Mouse (Mus musculus): Measurements from ENCODE around the gene Col11a2. TPM values are rescaled to one million over a fixed set of nuclear protein-coding genes. Genes with fewer than 3 reads are reported as not detected.

Gene Col11a2
- total and polyA plus RNA-seq, 3 experiments = 0.89 to 1.8 (median 0.98) TPM

DNA sequence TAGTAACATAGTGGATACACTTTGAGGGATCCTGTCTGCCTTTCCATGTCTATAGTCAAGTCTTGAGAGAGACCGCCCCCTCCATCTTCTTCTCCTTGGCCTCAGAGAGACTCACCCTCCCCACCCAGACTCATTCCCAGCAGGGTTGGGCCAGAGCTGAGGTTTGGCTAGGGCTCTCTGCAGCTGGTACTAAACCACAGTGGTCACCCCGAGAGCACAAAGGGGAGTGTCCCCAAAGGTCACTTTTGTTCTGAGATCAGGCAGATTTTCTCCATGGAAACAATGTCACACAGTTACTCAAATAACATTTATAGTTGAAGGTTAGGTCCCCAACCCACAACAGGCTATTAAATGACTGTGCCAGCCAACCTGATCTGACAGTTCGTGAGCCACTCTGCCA lies 29.6 kb downstream of the Col11a2 start:
- Histone ChIP-seq H3K27ac (no peak overlapping the region), H3K36me3 (ENCODE audit: control insufficient read depth, insufficient read depth, low read length) (no peaks in the 10 kb centered on the region), H3K4me3 (no peak overlapping the region), H3K27me3 (ENCODE audit: control insufficient read depth, insufficient read depth, low read length) (no peaks in the 10 kb centered on the region), H3K4me1 (ENCODE audit: control insufficient read depth, insufficient read depth, low read length) (no peaks in the 10 kb centered on the region), H3K79me2 (replicated peaks; ENCODE audit: control insufficient read depth, insufficient read depth, low read length) (no peaks in the 10 kb centered on the region), H3K9ac (ENCODE audit: low read depth, low read length) (no peak overlapping the region)
- 49% methylated on average over 3 of the region's 3 CpGs for WGBS
- no peak for DNase-seq
- intact Hi-C loops (cut with DNase I) = no loop called here
- TF ChIP-seq CTCF (IDR thresholded peaks at IDR 0.05) (no peak), EP300 (IDR thresholded peaks at IDR 0.05; ENCODE audit: insufficient read depth, low read depth, low read length) (no peak), POLR2A (IDR thresholded peaks at IDR 0.05; ENCODE audit: insufficient read depth, low read depth, low read length) (no peak)

DNA sequence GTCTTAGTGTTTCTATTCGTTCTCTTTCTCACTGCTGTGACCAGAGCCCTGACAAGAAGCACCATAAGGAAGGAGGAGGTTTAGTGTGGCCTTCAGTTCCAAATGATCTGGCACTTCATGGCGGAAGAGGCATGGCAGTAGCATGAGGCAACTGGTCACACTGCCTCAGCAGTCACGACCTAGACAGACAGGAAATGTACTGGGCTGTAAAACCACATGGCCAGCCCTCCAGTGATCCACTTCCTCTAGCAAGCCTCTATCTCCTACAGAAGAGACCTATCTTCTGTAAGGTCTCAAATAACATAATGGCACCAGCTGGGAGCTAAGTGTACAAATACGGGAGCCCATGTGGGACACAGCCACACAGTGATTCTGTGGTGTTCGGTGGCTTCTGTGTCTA lies 32.9 kb downstream of the Col11a2 start:
- H3K9ac ChIP-seq (ENCODE audit: low read depth, low read length) = no peak overlapping the region
- no peak overlapping the region for H3K27ac ChIP-seq
- H3K27me3 ChIP-seq (ENCODE audit: control insufficient read depth, insufficient read depth, low read length) = no peaks in the 10 kb centered on the region; the same call in 1 of the 2 replicates
- TF ChIP-seq EP300 (IDR thresholded peaks at IDR 0.05; ENCODE audit: insufficient read depth, low read depth, low read length) (no peak), POLR2A (IDR thresholded peaks at IDR 0.05; ENCODE audit: insufficient read depth, low read depth, low read length) (no peak), CTCF (IDR thresholded peaks at IDR 0.05) (no peak)
- 65% methylated on average over 5 of the region's 5 CpGs for WGBS
- intact Hi-C loops (cut with DNase I) = loop anchor here (10.0 kb wide), 1 partner anchor 163 kb away; the partner anchor contains the start of gene H2-Ob
- no peaks in the 10 kb centered on the region for H3K4me1 ChIP-seq (ENCODE audit: control insufficient read depth, insufficient read depth, low read length)
- H3K36me3 ChIP-seq (ENCODE audit: control insufficient read depth, insufficient read depth, low read length) = no peaks in the 10 kb centered on the region
- no peak overlapping the region for H3K4me3 ChIP-seq
- DNase-seq = no peak
- H3K79me2 ChIP-seq (replicated peaks; ENCODE audit: control insufficient read depth, insufficient read depth, low read length) = no peaks in the 10 kb centered on the region

- H3K4me3 ChIP-seq = no peak overlapping the region
- H3K27ac ChIP-seq = no peak overlapping the region
- no peaks in the 10 kb centered on the region; the same call in 1 of the 2 replicates for H3K27me3 ChIP-seq (ENCODE audit: control insufficient read depth, insufficient read depth, low read length)
- no peaks in the 10 kb centered on the region for H3K79me2 ChIP-seq (replicated peaks; ENCODE audit: control insufficient read depth, insufficient read depth, low read length)
- no peak overlapping the region for H3K9ac ChIP-seq (ENCODE audit: low read depth, low read length)
- 32% methylated on average over 7 of the region's 7 CpGs for WGBS
- H3K36me3 ChIP-seq (ENCODE audit: control insufficient read depth, insufficient read depth, low read length) = no peaks in the 10 kb centered on the region
- intact Hi-C loops (cut with DNase I) = loop anchor here (10.0 kb wide), 1 partner anchor 160 kb away; the partner anchor contains the start of gene H2-Ob
- no peak for TF ChIP-seq POLR2A (IDR thresholded peaks at IDR 0.05; ENCODE audit: insufficient read depth, low read depth, low read length)
- peak; percentile 93 for TF ChIP-seq CTCF (IDR thresholded peaks at IDR 0.05)
- TF ChIP-seq EP300 (IDR thresholded peaks at IDR 0.05; ENCODE audit: insufficient read depth, low read depth, low read length) = no peak
- no peaks in the 10 kb centered on the region for H3K4me1 ChIP-seq (ENCODE audit: control insufficient read depth, insufficient read depth, low read length)
- peak; percentile 50 to 72 for DNase-seq
Observed at GRCm38 (mm10) chr17:34075271-34075670, 36.0 kb downstream of the Col11a2 start.

GRCm38 (mm10) chr17:34077549-34077948 lies 38.3 kb downstream of the Col11a2 start:
- H3K79me2 ChIP-seq (replicated peaks; ENCODE audit: control insufficient read depth, insufficient read depth, low read length) = no peaks in the 10 kb centered on the region
- no peak overlapping the region for H3K4me3 ChIP-seq
- peak; percentile 87 for TF ChIP-seq CTCF (IDR thresholded peaks at IDR 0.05)
- TF ChIP-seq EP300 (IDR thresholded peaks at IDR 0.05; ENCODE audit: insufficient read depth, low read depth, low read length) = no peak
- TF ChIP-seq POLR2A (IDR thresholded peaks at IDR 0.05; ENCODE audit: insufficient read depth, low read depth, low read length) = no peak
- intact Hi-C loops (cut with DNase I) = loop anchor here (2.0 to 10.0 kb wide), 2 partner anchors 93 to 157 kb away; partner anchors contain the start of gene H2-Ob
- no peak overlapping the region for H3K27ac ChIP-seq
- H3K9ac ChIP-seq (ENCODE audit: low read depth, low read length) = no peak overlapping the region
- H3K27me3 ChIP-seq (ENCODE audit: control insufficient read depth, insufficient read depth, low read length) = no peaks in the 10 kb centered on the region; the same call in 1 of the 2 replicates
- WGBS = under 1% methylated on average over 9 of the region's 9 CpGs
- DNase-seq = peak; percentile 47 to 59
- H3K36me3 ChIP-seq (ENCODE audit: control insufficient read depth, insufficient read depth, low read length) = no peaks in the 10 kb centered on the region
- no peaks in the 10 kb centered on the region for H3K4me1 ChIP-seq (ENCODE audit: control insufficient read depth, insufficient read depth, low read length)

DNA sequence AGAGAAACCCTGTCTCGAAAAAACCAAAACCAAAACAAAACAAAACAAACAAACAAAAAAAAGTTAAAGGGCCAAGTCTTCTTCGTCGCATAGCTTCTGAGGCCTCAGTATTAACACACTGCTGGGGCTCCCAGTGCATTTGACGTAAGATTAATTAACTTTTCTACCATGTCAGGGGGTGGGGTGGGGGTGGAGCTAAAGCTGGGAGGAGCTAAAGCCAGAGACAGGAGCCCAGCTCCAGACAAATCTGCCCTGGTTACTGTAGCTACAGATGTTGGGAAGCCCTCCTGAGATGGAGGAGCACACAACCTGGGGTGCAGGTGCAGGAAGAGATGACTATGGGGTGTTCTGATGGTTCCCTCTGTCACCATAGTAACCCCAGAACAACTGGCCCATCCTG lies 38.9 kb downstream of the Col11a2 start:
- Histone ChIP-seq H3K36me3 (ENCODE audit: control insufficient read depth, insufficient read depth, low read length) (no peaks in the 10 kb centered on the region), H3K9ac (ENCODE audit: low read depth, low read length) (no peak overlapping the region), H3K27me3 (ENCODE audit: control insufficient read depth, insufficient read depth, low read length) (no peaks in the 10 kb centered on the region; the same call in 1 of the 2 replicates), H3K4me1 (ENCODE audit: control insufficient read depth, insufficient read depth, low read length) (no peaks in the 10 kb centered on the region), H3K79me2 (replicated peaks; ENCODE audit: control insufficient read depth, insufficient read depth, low read length) (no peaks in the 10 kb centered on the region), H3K4me3 (no peak overlapping the region), H3K27ac (no peak overlapping the region)
- no peak for TF ChIP-seq POLR2A (IDR thresholded peaks at IDR 0.05; ENCODE audit: insufficient read depth, low read depth, low read length)
- no peak for TF ChIP-seq CTCF (IDR thresholded peaks at IDR 0.05)
- no peak for TF ChIP-seq EP300 (IDR thresholded peaks at IDR 0.05; ENCODE audit: insufficient read depth, low read depth, low read length)
- no peak for DNase-seq
- 59% methylated on average over 4 of the region's 4 CpGs for WGBS
- intact Hi-C loops (cut with DNase I) = loop anchor here (10.0 kb wide), 1 partner anchor 157 kb away; the partner anchor contains the start of gene H2-Ob

DNA sequence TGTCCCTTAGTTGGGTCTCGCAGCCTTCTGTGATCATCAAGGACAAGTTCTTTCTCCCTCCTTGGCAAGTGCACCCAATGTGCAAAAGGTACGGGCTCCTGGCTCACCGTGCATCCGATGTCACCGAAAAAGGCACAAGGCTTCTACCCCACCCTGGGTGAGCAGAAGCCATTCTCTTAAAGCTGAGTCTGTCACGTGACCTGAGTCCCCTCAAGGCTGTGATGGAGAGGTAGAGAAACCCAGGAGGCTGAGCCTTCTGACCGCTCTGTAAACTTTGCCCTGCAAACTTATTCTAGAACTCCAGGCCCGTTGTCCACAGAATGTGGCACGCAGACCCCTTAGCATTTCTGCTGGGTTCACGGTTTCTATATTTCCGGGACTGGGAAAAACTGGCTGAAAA lies 39.8 kb downstream of the Col11a2 start:
- Histone ChIP-seq H3K9ac (ENCODE audit: low read depth, low read length) (no peak overlapping the region), H3K79me2 (replicated peaks; ENCODE audit: control insufficient read depth, insufficient read depth, low read length) (no peaks in the 10 kb centered on the region), H3K27ac (no peak overlapping the region), H3K36me3 (ENCODE audit: control insufficient read depth, insufficient read depth, low read length) (no peaks in the 10 kb centered on the region), H3K4me1 (ENCODE audit: control insufficient read depth, insufficient read depth, low read length) (no peaks in the 10 kb centered on the region), H3K4me3 (no peak overlapping the region), H3K27me3 (ENCODE audit: control insufficient read depth, insufficient read depth, low read length) (no peaks in the 10 kb centered on the region; the same call in 1 of the 2 replicates)
- WGBS = 87% methylated on average over 11 of the region's 11 CpGs
- intact Hi-C loops (cut with DNase I) = loop anchor here (10.0 kb wide), 1 partner anchor 156 kb away; the partner anchor contains the start of gene H2-Ob
- TF ChIP-seq POLR2A (IDR thresholded peaks at IDR 0.05; ENCODE audit: insufficient read depth, low read depth, low read length) (no peak), CTCF (IDR thresholded peaks at IDR 0.05) (no peak), EP300 (IDR thresholded peaks at IDR 0.05; ENCODE audit: insufficient read depth, low read depth, low read length) (no peak)
- no peak for DNase-seq
